Mouse (Mus musculus) C2C12 (cell line): Measurements from ENCODE around the gene Itgb3.

Experiments
- CEBPB ChIP-seq: IDR thresholded peaks from one replicate; pipeline ENCODE4 v1.6.1; 2011; ENCODE audit warnings: low read depth, mild to moderate bottlenecking, control low read depth, moderate library complexity
- CTCF ChIP-seq: IDR thresholded peaks from one replicate; pipeline ENCODE4 v1.5.1; 2011; ENCODE audit not compliant: control insufficient read depth, insufficient read depth, insufficient read length
- FOSL1 ChIP-seq: IDR thresholded peaks from one replicate; pipeline ENCODE4 v1.8.0; 2011; ENCODE audit warnings: mild to moderate bottlenecking, low read length; ENCODE audit not compliant: poor library complexity, insufficient read depth, severe bottlenecking
- MAX ChIP-seq: IDR thresholded peaks from one replicate; pipeline ENCODE4 v1.6.1; 2011; ENCODE audit warnings: mild to moderate bottlenecking, control low read depth
- MYOD1 ChIP-seq: IDR thresholded peaks from one replicate; pipeline ENCODE4 v1.6.1; 2011; ENCODE audit warnings: low read depth; ENCODE audit not compliant: control insufficient read depth, insufficient read length
- USF1 ChIP-seq: IDR thresholded peaks from one replicate; pipeline ENCODE4 v1.6.1; 2011; ENCODE audit warnings: low read depth, mild to moderate bottlenecking, control low read depth, moderate library complexity

DNA sequence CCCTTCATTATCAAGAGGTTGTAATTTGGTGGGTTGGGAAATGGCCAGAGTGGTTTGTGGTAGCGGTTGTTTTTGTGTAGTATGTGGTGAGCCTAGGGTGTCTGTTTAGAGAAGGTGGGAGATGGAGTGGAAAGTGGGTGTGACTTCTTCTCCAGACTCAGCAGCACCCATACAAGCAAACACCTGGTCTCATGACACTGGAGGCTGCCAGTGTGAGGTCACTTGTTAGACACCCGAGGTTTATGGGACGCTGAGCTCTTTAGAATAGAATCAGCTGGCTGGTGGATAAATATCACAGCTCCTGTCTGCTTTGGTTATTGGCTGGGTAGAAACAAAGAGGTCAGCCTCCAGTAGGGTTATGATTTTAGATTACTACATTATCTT is 56.1 kb downstream of the Itgb3 start:
- no peak for TF ChIP-seq CTCF
- no peak for TF ChIP-seq MAX
- TF ChIP-seq USF1 = no peak
- no peak for TF ChIP-seq CEBPB
- no peak for TF ChIP-seq FOSL1
- no peak for TF ChIP-seq MYOD1
